Mouse (Mus musculus) ovary, postnatal 36 days (tissue): ENCODE results near the gene Dbp.

Experiments
- DNase-seq: peaks from one replicate; pipeline ENCODE4 v3.0.0; 2022; ENCODE audit warnings: low spot score, mixed read lengths

Gene Dbp

DNA sequence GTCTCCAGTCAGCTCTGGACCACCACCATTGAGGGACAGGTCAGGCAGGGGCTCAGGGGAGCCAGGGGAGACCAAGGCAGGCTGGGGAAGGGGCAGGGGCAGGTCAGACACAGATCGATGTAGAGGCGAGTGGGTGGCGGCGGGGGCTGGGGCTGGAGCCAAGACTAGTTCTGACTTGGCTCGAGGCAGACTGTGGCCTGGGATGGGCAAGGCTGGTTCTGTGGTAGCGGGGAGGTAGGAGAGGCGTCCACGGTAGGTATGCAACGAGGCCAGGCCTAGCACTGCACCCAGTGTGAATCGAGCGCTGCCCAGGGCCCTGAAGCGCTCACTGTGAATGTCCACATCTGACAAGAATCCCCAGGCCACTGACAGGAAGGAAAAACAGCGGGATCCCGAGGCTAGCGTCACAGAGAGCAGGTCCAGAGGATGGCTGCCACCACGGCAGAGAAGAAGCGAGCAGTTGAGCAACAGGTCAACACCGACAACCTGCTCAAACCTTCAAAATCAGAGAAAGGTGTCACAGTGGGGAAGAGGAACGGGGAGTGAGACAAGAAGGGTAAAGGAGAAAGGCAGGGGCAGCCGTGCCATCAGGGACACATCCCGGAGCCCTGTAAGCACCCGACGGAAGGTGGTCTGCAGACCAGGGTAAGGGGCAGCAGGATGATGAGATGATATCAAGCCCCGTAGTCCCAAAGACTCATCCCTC, 6.6 kb downstream of the Dbp start:
- no peak for DNase-seq

DNA sequence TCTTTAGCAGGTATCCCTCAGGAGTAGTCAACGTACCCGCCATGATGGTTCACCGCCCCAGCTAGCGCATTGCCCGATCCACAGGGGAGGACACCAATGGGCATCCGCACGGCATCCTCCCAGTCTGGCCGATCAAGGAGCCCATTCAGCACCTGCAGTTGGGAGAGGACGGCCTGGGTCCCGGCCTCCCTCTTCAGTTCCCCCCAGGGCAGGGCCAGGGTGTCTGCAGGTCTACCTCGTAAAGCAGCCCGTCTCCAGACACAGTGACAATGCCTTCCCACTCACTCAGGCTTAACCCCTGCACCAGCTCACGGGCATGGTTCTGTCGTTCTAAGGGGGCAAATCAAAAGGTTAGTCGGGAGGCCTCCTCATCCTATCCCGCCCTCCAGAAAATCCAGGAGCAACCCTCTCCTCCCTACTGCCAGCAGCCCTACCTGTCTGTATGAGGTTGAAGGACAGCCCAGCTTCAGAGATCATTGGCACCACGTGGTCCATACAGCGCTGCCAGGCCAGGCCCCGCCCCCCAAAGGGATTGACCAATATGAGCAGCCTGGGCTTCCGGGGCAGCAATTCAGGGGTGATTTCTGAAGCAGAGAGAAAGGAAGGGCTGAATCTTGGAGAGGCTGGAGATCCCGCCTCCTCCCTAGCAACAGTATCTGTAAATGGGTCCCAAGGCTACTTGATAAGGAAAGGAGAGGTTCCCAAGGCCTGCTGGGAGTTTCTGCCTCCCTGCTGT, 7.3 kb downstream of the Dbp start:
- peak; percentile 76 for DNase-seq

DNA sequence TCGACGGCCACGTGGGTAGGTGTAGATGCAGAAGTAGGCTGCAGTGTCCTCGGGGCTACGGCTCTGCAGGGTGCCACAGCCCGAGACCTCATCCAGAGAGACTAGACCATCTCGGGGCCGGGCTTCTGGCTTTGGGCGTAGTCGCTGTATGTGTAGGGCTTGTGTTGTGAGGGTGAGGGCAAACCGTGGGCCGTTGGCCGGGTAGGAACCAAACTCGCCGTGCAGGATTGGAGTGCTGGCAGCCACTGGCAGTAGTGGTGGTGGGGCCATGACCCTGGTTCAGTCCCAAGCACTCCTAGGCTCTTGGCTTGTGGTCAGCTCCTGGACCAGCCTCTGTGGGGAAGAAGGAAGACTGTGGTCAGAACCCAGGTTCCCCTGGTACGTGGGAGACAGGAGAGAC, 8.5 kb downstream of the Dbp start:
- no peak for DNase-seq

DNA sequence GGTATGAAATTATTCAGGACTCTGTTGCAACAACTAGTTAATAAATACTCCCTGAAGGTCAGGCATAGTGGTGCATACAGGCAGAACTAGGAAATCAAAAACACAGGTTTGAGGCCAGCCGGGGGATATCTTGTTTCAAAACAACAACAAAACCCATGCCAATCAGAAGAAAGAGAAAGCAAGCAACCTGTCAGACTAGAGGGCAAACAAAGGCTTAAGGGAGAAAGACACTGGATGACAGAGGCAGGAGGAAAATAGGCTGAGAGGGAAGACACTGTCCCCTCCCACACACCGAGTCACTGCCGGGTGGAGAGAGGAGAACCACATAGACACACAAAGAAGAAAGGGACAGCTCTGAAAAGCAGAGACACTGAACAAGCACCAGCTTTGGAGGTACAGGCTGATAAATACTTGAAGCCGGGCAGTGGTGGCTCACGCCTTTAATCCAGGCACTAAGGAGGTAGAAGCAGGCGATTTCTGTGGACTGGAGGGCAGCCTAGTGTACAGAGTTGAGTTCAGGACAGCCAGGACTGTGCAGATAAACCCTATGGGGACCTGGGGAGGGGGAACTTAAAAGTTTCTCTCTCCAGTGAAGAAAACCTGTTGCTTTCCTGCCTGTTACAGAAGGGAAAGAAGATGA, 9.1 kb downstream of the Dbp start:
- no peak for DNase-seq

DNA sequence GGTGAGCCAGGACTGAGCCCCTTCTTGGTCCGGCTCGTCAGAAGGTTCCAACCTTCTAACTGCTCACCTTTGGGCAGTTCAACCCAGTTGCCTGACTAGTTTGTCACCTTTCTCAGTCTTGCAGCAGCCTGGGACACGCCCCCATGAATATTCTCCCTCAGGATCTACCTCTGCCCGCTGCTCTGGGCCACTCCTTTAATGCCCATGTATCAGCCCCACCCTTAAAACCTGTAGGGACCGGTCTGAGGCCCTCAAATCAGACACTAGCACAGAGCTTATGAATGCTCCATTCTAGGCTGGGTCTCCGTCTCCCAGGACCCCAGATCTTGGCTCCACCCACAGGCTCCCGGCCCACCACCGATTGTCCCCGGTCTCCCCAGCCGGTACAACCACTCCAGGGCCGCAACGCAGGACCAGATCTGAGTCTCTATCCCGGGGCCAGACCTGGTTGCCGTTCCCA, 9.8 kb downstream of the Dbp start:
- DNase-seq: no peak

DNA sequence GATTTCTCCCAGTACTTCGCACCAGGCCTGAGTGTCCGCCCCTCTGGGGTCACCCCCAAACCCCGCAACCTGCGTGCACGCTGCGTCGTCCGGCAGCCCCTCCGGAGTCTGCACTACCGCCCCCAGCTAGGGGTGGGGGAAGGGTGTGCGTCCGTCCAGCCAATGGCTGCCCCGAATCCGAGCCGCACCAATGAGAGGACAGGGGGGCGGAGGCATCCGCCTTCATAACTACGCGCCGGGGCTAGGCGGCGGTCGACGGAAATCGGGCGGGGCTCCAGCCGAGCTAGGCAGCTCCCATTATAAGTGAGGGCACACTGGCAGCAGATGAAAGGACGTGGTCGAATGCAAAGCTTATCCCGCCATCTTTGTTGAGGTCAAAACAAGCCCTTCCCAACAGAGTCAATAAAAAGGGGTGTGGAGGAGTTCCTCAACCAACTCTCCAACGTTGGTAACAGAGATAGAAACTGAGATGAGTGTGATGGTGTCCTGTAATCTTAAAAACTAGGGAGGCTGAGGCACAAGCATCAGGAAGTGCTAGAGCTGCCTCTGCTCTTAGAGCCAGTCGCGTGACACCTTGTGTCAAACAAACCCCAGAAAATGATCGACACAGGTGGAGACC, 10.3 kb downstream of the Dbp start, which contains the start of gene Rpl18:
TSS of gene Rpl18 (plus strand) at position 368 of the 619 bp plus-strand sequence.
- peak; percentile 97 for DNase-seq

DNA sequence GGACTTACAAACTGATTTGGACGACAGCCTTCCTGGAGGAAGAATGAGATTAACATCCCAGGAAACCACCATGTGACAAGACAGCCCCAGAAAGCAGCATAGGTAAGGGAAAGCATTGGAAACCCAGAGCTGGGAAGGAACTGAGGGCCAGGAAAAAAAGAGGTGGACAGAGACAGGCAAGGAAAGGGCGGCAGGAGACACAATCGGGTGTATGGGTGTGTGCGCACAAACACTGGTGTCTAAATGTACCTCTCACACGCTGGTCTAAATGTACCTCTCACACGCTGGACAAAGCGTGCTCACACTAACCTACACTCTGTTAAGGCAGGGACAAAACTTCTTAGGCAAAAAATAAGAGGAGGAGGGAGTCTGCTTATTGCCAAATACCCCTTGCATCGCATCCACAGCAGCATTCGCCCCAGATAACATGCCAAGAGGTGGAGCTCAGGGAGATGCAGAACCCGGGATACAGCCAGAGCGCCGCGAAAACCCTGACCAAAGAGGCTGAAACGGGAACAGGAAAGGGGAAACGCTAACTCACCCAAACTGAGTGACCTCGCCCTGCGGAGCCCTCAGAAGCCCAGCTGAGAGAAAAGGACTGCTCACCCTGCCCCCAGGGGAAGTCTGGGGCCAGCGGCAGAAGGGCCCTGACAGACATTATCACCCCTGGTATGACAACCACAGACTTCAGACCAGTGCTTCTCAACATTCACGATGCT, 11.0 kb downstream of the Dbp start:
- no peak for DNase-seq

DNA sequence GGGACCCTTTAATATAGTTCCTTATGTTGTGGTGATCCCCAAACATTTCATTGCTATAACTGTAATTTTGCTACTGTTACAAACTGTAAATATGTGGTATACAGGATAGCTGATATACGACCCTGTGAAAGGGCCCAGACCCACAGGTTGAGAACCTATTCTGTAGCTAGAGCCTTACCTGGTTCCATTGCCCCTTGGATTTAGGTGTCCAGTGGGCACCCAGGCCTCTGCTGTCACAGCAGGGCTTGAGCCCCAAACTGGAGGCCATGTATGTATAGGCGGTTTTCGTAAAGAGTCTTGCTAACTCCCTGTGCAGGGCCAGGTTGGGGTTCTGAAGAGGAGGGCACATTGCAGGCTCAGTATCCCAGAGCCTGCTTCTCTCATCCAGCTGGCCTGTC, 11.6 kb downstream of the Dbp start:
- no peak for DNase-seq

DNA sequence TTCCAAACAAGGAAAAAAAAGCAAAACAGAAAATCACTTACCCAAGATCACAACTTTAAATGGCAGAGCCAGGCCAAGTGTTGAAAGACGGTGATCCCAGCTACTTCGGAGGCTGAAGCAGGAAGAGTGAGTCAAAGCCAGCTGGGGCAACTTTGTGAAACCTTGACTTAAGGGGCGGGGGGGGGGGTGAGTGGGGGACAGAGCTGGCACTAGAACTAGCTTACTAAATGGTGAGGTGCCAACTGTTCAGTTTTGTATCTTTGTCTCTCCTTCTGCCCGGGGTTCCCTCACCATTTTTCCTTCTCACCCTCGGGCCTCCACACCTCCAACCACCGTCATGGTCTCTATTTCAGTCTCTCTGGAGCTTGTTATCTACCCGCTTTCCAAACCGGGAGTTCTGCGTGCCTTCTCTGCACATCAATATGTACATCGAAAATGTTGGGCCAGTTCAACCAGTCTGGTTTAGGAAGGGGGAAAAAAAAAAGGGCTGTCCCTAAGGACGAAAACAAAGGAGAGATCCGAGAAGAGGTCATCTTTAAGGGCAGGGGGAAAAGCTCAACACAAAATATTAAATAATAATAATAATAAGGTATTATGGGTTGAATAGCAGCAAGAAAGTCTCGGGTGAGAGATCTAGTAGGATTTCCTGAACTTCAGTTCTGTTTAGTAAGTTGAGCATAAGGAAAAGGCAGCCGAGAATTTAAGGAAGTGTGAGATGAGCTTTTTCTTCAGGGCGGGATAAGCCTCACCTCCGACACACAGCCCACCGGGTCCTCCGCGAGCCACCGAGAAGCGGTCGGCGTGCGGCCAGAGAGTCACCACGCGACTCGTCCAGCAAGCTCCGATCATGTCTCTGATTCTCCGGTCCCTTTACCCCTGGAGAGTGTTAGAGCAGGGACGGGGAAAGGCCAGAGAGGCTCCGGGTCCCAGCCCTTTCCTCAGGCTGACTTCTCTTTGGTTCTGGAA, 12.3 kb downstream of the Dbp start:
- DNase-seq: no peak

DNA sequence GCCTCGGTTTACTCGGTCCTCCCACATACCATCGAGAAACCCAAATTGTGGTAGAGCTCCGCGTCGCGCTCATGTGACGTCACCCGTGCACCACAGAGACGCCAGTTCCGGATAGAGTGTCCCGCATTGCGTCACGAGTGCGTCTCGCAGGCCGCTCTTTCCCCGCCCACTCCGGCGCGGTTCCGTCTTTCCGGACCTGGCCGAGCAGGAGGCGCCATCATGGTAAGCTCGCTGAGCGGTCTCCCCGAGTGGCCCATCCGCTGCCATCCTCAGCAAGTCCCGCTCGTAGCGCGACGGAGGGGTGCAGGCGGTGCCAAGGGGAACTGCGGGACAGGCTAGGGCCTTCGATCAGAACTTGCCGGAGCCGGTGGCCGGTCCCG, 13.0 kb downstream of the Dbp start, which contains the start of gene Sphk2:
TSS of gene Sphk2 (minus strand) at position 85 of the 380 bp plus-strand sequence.
- peak; percentile 98 for DNase-seq

DNA sequence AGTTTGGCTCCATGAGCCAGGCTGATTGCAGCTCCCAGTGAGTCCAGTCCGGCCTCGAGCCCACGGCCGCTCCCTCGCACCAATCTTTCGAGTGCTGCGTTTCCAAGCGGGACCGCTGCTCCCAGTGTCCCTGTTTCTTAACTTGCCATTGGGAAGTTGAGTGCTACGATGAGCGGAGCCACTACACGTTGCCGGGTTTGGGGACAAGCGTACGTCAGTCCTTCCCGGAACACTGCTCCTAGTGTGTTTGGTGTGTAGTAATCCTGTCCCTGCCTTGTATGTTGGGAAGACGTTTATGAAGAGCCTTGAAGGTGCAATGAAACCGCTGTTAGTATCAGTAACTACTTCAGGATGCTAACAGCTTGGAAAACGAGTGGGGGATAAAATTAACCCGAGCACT, 13.4 kb downstream of the Dbp start:
- no peak for DNase-seq

DNA sequence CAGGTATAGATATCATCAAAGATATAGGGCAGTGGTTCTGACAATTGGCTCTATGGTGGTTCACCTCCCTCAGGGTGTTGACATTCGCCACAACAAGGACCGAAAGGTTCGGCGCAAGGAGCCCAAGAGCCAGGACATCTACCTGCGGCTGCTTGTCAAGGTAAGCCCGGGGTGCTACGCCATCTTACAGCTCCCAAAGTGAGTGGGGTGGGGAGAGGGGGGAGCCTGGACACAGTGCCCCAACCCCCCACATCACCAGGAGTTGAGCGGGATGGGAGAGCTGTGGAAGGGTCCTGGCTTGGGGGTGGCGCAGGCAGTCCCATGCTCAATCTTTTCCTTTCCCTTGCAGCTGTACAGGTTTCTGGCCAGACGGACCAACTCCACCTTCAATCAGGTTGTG, 14.3 kb downstream of the Dbp start:
- DNase-seq: no peak

DNA sequence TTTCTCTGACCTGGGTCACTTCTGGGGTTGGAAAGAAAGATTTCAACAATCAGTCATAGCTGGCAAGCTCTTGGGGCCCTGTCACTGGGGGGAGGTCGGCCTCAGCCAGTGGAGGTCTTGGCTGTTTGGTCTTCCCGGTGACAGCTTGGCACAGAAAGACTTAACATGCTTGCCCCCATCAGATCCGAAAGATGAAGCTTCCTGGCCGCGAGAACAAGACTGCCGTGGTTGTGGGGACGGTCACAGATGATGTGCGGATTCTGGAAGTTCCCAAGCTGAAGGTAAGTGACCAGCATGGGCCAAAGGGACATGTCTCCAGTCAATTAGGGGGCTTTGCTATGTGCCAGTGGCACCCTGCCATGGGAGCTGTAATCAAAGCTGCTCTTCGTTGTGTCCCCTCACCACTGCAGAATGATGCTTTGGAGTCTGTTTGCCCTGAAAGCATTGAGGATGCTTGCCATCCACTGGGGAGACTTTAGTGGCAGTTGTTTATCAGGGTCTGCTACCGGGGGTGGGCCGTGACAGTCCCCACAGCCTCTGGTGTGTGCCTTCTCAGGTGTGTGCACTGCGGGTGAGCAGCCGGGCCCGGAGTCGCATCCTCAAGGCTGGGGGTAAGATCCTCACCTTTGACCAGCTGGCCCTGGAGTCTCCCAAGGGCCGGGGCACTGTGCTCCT, 15.0 kb downstream of the Dbp start:
- DNase-seq: no peak

DNA sequence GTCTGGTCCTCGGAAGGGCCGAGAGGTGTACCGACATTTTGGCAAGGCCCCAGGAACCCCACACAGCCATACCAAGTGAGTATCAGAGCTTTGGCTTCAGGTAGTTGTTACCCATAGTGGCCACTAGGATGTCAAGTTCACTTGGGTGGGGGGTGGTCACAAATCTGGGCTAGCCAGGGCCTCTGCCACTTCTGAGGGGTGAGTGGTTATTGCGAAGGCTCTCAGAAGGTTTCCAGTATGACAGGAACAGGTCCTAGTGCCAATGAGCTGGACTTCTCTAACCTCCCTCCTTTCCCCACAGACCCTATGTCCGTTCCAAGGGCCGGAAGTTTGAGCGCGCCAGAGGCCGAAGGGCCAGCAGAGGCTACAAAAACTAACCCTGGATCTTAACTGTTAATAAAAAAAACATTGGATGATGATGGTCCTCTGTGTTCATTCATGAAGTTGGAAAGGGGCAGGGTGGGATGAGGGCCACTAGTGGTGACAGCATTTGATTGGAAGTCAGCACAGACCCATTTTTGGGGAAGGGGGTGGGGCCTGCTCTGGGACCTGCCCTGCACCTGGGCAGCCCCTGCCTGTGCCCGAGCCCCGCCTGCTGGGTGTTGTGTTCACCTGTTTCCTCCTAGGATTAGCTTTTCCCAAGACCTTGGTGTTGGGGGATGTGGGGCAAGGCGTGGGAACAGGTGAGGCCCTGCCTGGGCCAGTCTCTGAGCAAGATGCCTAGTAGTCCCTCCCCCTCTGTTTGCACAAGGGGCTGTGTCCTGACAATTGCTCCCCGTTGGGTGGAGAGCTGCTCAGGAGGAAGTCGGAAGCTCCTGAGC, 15.7 kb downstream of the Dbp start, which contains the start of gene Fam83e:
TSS of gene Fam83e (plus strand) at position 800 of the 821 bp plus-strand sequence.
- no peak for DNase-seq

DNA sequence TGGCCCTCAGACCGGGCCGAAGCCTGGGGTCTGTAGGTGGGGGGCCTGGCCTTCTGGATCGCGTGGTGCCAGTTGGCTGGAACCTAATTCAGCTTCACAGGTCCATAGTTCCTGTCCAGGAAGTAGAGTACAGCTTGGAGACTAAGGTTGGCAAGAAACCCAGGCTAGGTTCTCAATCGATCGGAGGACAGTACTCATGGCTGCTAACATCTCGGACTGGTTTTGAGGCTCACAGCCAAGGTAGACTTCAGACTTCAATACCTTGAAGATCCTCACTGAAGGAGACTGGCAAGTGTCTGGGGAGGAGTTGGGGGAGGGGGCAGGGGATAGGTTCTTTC, 16.3 kb downstream of the Dbp start:
- DNase-seq: no peak

DNA sequence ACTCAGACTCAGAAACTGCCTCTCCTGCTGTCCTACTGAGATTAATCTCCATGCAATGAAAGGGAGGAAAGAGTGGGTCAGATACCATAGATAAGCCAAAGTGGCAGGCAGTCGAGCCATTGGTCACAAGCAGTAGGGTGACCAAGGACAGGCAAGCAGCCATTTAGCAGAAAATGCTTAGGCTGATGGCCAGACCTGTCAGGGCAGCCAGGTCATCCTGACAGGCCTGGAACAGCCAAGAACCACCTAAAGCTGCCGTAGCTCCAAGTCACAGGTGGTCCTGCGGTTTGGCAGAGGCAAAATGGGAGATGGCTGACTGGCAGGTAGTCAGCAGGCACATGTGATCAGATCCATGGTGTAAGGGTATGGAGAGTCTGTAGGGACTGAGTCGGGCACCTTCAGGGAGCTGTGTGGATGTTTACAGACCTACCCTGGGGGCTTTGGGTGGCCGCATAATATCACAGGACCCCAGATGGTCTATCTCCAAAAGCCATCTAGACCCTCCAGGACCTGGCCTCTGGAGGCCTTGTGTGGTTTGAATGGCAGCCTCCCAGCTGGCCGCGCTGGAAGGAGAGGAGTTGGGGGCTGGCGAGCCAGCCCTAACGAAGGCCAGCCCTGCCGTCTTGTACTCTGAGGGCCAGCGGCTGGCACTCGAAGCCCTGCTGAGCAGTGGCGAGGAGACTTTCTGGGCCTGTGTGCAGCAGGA, 16.9 kb downstream of the Dbp start:
- DNase-seq: no peak

DNA sequence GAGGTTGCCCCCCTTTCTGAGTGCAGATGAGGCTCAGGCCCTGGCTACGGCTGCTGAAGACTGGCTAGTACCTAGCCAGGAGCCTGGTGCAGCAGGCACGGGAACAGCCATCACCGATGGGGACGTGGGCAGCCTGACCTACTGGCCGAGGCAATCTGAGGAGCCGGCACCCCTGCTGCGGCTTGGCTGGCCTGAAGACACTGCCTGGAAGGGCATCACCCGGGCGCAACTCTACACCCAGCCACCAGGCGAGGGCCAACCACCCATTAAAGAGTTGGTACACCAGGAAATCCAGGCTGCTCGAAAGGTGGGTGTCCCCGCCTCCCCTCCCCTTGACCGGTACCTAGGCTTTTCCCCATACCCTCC, 17.4 kb downstream of the Dbp start:
- no peak for DNase-seq

DNA sequence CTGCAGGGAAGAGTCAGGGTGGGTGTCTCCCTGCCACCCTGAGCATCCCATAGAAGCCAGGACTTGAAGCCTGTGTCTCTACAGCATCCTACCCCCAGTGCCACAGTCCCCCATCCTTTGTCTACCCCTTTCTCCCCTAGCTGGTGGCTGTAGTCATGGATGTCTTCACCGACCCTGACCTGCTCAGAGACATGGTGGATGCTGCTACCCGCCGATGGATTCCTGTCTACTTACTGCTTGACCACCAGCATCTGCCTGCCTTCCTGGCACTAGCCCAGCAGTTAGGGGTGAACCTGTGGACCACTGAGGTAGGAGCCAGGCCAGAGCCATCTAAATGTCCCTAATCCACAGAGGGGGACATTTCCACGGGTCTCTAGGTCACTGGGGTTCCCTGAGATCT, 18.4 kb downstream of the Dbp start:
- DNase-seq: no peak

DNA sequence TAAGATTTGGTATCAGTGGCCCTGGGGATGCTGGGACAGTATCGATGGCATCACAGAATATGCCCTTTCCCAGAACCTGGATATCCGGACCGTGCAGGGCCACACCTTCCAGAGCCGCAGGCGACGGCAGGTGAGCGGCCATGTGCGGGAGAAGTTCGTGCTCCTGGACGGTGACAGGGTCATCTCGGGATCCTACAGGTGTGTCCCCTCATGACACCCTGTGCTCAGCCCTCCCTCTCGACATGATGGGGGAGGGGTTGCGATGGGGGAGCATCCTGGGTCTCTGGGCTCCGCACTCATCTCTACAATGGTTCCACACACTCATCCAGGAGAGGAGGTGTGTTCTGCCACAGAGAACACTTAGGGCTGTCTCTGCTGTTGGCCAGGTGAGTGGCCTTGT, 18.9 kb downstream of the Dbp start:
- no peak for DNase-seq
